Mouse (Mus musculus): ENCODE data around the gene Adarb1. TPM values are rescaled to one million over a fixed set of nuclear protein-coding genes. Genes with fewer than 3 reads are reported as not detected.

The Adarb1 gene
- total RNA-seq (2015; ENCODE audit: low replicate concordance) (not detected in 2 replicates), total RNA-seq (2017; ENCODE audit: low replicate concordance) (not detected in 2 replicates)

- ATAC-seq (replicated peaks; ENCODE audit: low FRiP score, poor library complexity, severe bottlenecking) = peak; percentile 83
Measured at GRCm38 (mm10) chr10:77418138-77418537, at the start of gene Adarb1. Gene Adarb1, minus strand, starts transcription at chr10:77418270.

- no peak for ATAC-seq (replicated peaks; ENCODE audit: low FRiP score, poor library complexity, severe bottlenecking)
Measured at GRCm38 (mm10) chr10:77467407-77467806, 49.3 kb upstream of the Adarb1 start.

- no peak for ATAC-seq (replicated peaks; ENCODE audit: low FRiP score, poor library complexity, severe bottlenecking)
Measured at GRCm38 (mm10) chr10:77465902-77466301, 47.8 kb upstream of the Adarb1 start.

- ATAC-seq (replicated peaks; ENCODE audit: low FRiP score, poor library complexity, severe bottlenecking) = no peak; the same call in 1 of the 2 replicates
Measured at GRCm38 (mm10) chr10:77464181-77464936, 46.3 kb upstream of the Adarb1 start.

GRCm38 (mm10) chr10:77461161-77461560 is 43.1 kb upstream of the Adarb1 start:
- no peak for ATAC-seq (replicated peaks; ENCODE audit: low FRiP score, poor library complexity, severe bottlenecking)

GRCm38 (mm10) chr10:77457701-77458100 is 39.6 kb upstream of the Adarb1 start:
- no peak for ATAC-seq (replicated peaks; ENCODE audit: low FRiP score, poor library complexity, severe bottlenecking)

GRCm38 (mm10) chr10:77456507-77456906 is 38.4 kb upstream of the Adarb1 start:
- no peak; the same call in 1 of the 2 replicates for ATAC-seq (replicated peaks; ENCODE audit: low FRiP score, poor library complexity, severe bottlenecking)

- no peak for ATAC-seq (replicated peaks; ENCODE audit: low FRiP score, poor library complexity, severe bottlenecking)
Measured at GRCm38 (mm10) chr10:77455251-77456010, 37.4 kb upstream of the Adarb1 start.

- no peak for ATAC-seq (replicated peaks; ENCODE audit: low FRiP score, poor library complexity, severe bottlenecking)
Measured at GRCm38 (mm10) chr10:77454795-77455194, 36.7 kb upstream of the Adarb1 start.

- no peak for ATAC-seq (replicated peaks; ENCODE audit: low FRiP score, poor library complexity, severe bottlenecking)
Measured at GRCm38 (mm10) chr10:77451822-77452221, 33.8 kb upstream of the Adarb1 start.

GRCm38 (mm10) chr10:77450159-77450464 is 32.0 kb upstream of the Adarb1 start:
- ATAC-seq (replicated peaks; ENCODE audit: low FRiP score, poor library complexity, severe bottlenecking) = no peak

- ATAC-seq (replicated peaks; ENCODE audit: low FRiP score, poor library complexity, severe bottlenecking) = no peak
Measured at GRCm38 (mm10) chr10:77449315-77450158, 31.5 kb upstream of the Adarb1 start.

GRCm38 (mm10) chr10:77448698-77449247 is 30.7 kb upstream of the Adarb1 start:
- no peak for ATAC-seq (replicated peaks; ENCODE audit: low FRiP score, poor library complexity, severe bottlenecking)

GRCm38 (mm10) chr10:77448209-77448608 is 30.1 kb upstream of the Adarb1 start:
- 0 out of 2 replicates have a peak, but pooled peaks have one; percentile 26 for ATAC-seq (replicated peaks; ENCODE audit: low FRiP score, poor library complexity, severe bottlenecking)

GRCm38 (mm10) chr10:77447755-77448154 is 29.7 kb upstream of the Adarb1 start:
- ATAC-seq (replicated peaks; ENCODE audit: low FRiP score, poor library complexity, severe bottlenecking) = no peak

- no peak for ATAC-seq (replicated peaks; ENCODE audit: low FRiP score, poor library complexity, severe bottlenecking)
Measured at GRCm38 (mm10) chr10:77442250-77442649, 24.2 kb upstream of the Adarb1 start.

GRCm38 (mm10) chr10:77441812-77442211 is 23.7 kb upstream of the Adarb1 start:
- ATAC-seq (replicated peaks; ENCODE audit: low FRiP score, poor library complexity, severe bottlenecking) = no peak

GRCm38 (mm10) chr10:77440841-77441755 is 23.0 kb upstream of the Adarb1 start:
- no peak for ATAC-seq (replicated peaks; ENCODE audit: low FRiP score, poor library complexity, severe bottlenecking)

- ATAC-seq (replicated peaks; ENCODE audit: low FRiP score, poor library complexity, severe bottlenecking) = no peak
Measured at GRCm38 (mm10) chr10:77440286-77440685, 22.2 kb upstream of the Adarb1 start.
